Mouse (Mus musculus): ENCODE data around the gene Vps29.

GRCm38 (mm10) chr5:122402772-122403171, 48.6 kb downstream of the Vps29 start:
- TF ChIP-seq CTCF (IDR thresholded peaks at IDR 0.05; ENCODE audit: extremely low read depth, insufficient read length, insufficient replicate concordance, low read depth, low read length) (no peak), POLR2A (IDR thresholded peaks at IDR 0.05; ENCODE audit: low read depth, low read length) (no peak)
